Mouse (Mus musculus) E14TG2a.4 (cell line): ENCODE measurements around the gene Med21.

ENCODE experiments used
- CTCF ChIP-seq: conservative IDR thresholded peaks from 2 replicates; pipeline ENCODE4 v1.5.1; 2014; ENCODE audit warnings: low read length
- NANOG ChIP-seq: IDR thresholded peaks from 2 replicates; pipeline ENCODE4 v1.6.1; 2014; ENCODE audit warnings: borderline replicate concordance, low read length, mixed read lengths

GRCm38 (mm10) chr6:146643184-146643570 is 830 bp downstream of the Med21 start:
- TF ChIP-seq CTCF (no peak), NANOG (no peak)
